Mouse (Mus musculus) heart, postnatal 4 days (tissue): Measurements from ENCODE around the gene Rnase2a. TPM values are rescaled to one million over a fixed set of nuclear protein-coding genes. Genes with fewer than 3 reads are reported as not detected.
"Not testable (repeated sequence)": the region's sequence is repeated elsewhere in the genome, so short reads cannot be mapped to it uniquely, and the experiment has no call there.

Experiments used
- DNase-seq: peaks from one replicate; pipeline ENCODE4 v3.0.0; 2021
- total RNA-seq, 2 experiments: library from RNA; stranded (reverse); gene quantifications; 2 replicates each; pipeline ENCODE4 v1.2.3; 2021

Rnase2a gene
- total RNA-seq = not detected

DNA sequence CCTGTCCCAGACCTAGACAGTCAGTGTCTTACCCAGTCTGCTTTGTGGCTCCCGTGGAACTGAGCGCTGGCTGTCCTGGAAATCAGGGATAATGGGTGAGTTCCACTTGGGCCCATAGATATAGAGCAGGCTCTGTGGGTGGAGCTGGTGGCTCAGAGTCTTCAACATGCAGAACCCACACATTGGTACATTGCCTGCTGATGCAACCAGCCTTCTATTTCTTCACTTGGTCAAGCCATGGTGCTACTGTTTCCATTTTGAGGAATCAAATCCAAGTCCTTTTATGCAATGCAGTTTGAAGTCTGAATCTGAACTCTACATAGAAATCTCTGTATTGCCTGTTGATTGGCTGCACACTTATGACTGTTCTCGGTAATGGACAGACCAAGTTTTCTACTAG, at the start of gene Rnase2a:
TSS of gene Rnase2a (minus strand) at position 72 of the 400 bp plus-strand sequence.
- no peak for DNase-seq

GRCm38 (mm10) chr14:51291505-51291904, 35.6 kb upstream of the Rnase2a start:
- DNase-seq = no peak

- not testable (repeated sequence) for DNase-seq
Observed at GRCm38 (mm10) chr14:51278515-51278914, 22.6 kb upstream of the Rnase2a start.

GRCm38 (mm10) chr14:51268677-51269076, 12.8 kb upstream of the Rnase2a start:
- DNase-seq = no peak

DNA sequence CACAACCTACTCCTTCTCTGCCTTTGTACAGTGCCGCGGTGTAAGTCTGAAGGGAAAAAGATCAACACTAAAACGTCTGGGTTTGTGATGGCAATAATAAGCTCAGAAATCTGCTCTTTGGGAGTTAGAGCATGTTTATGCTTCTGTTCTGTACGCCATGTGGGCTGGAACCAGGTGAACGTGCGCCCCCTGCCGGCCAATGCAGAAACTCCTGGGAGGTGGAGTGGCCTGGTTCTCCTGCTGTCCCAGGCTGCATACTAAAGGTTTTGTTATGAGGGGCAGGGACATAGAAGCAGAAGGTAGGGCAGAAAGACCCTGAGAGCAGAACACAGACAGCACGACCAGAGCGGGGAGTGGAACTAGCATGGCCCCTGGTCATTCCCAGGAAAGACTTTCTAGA, 10.2 kb upstream of the Rnase2a start:
- peak; percentile 89 for DNase-seq

DNA sequence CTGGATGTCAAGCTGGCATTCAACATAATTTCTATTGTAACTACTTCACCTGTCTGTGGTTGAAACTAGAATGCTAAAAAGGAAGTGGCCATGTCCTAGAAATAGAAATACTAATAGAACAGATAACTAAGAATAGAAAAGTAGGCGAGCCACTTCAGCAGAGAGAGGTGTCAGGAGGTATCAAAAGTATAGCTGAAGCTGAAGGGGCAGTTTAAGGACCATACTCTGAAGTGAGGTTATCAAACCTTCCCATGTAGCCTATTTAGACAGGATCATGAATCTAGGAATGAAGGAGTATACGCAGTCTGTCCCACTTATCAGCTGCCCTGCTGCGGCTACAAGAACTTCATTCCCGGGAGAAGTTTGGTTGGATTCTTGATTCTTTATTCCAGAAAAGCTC, 9.8 kb upstream of the Rnase2a start:
- DNase-seq = no peak

DNA sequence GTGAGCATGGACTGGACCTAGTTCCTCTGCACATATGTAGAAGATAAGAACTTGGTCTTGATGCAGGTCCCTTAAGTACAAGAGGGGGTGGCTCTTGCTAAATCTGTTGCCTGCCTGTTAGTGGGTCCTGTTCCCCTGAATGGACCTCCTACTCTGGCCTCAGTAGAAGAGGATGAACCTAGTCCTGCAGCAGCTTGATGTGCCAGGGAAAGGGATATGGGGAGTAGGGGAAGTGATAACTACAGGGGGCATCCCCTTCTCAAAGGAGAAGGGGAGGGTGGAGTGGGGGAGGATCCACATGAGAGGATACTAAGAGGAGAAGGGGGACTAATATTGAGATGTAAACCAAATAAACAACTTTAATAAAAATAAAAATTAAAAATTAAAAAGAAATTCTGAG, 6.5 kb upstream of the Rnase2a start:
- no peak for DNase-seq

- DNase-seq = no peak
Observed at GRCm38 (mm10) chr14:51259741-51260140, 3.8 kb upstream of the Rnase2a start.

GRCm38 (mm10) chr14:51253569-51253968, 2.3 kb downstream of the Rnase2a start:
- no peak for DNase-seq

GRCm38 (mm10) chr14:51252206-51252605, 3.7 kb downstream of the Rnase2a start:
- DNase-seq = not testable (repeated sequence)

DNA sequence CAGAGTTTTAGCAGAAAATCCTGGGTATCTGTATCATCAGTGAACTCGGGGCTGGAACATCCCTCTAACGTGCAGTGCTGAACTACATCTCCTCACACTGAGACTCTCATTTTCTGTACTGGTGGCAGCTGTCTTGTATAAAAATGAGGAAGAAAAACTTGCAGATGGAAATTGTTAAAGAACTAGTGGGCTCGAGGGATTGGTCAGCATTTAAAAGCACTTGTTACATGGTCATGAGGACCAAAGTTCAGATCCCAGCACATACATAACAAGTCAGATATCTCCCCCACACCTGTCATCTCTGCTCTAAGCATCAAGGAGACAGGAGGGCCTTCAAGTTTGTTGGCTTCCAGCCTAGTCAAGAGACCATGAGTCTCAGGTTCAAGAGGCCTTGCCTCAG, 5.6 kb downstream of the Rnase2a start:
- no peak for DNase-seq

- no peak for DNase-seq
Observed at GRCm38 (mm10) chr14:51247736-51248135, 8.2 kb downstream of the Rnase2a start.

DNA sequence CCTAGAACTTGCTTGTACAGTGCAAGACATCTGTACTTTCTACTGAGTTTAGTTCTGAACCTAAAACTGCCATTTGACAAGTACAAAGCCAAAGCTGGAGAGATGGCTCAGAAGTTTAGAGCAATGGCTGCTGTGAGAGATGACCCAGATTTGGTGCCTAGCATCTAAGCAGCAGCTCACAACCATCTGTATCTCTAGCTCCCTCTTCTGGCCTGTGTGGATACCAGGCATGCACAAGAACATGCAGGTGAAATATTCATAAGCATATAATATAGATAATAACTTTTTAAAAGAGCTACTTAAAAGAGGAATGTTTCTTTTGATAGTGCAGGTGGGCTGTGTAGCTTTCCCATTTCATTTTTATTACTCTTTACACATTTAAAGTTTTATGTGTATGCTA, 15.0 kb downstream of the Rnase2a start:
- peak; percentile 41 for DNase-seq

- DNase-seq = not testable (repeated sequence)
Observed at GRCm38 (mm10) chr14:51237488-51237887, 18.4 kb downstream of the Rnase2a start.

- not testable (repeated sequence) for DNase-seq
Observed at GRCm38 (mm10) chr14:51229657-51230056, 26.3 kb downstream of the Rnase2a start.

DNA sequence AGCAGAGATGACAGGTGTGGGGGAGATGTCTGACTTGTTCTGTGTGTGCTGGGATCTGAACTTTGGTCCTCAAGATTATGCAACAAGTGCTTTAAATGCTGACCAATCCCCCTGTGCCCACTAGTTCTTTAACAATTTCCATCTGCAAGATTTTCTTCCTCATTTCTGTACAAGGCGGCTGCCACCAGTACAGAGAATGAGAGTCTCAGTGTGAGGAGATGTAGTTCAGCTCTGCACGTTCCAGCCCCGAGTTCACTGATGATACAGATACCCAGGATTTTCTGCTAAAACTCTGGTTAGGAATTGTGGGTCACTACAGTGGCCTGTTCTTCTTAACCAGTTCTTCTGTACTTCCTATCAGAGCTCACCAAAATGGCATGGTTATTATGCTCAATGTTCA, 35.8 kb downstream of the Rnase2a start:
- DNase-seq = not testable (repeated sequence)

Other genes with a start within 250 kb of the Rnase2a start
- under 1 TPM in 1 of 2 experiments, not detected in 1; 0.17 TPM for gene Rnase10, start 248.4 kb downstream of the Rnase2a start, total RNA-seq
- not detected for gene Rnase9, start 214.2 kb downstream of the Rnase2a start, total RNA-seq
- gene Rnase11, start 205.9 kb downstream of the Rnase2a start, total RNA-seq = not detected
- gene Rnase12, start 198.5 kb downstream of the Rnase2a start, total RNA-seq = not detected
- not detected for gene Olfr750, start 181.7 kb downstream of the Rnase2a start, total RNA-seq
- gene Rnase4, start 165.0 kb downstream of the Rnase2a start, total RNA-seq = 10 to 100 TPM; 30.4 to 31.7 TPM
- 1 to 10 TPM; 2.2 to 3.3 TPM for gene Ang, start 165.0 kb downstream of the Rnase2a start, total RNA-seq
- not detected for gene Eddm3b, start 141.7 kb downstream of the Rnase2a start, total RNA-seq
- gene Rnase6, start 132.2 kb downstream of the Rnase2a start, total RNA-seq = under 1 TPM; 0.34 to 0.69 TPM
- under 1 TPM; 0.55 to 0.99 TPM for gene Rnase1, start 109.3 kb downstream of the Rnase2a start, total RNA-seq
- gene Rnase2b, start 93.9 kb downstream of the Rnase2a start, total RNA-seq = not detected
- not detected for gene Ang2, start 57.0 kb downstream of the Rnase2a start, total RNA-seq
- not detected for gene Ear14, start 52.7 kb downstream of the Rnase2a start, total RNA-seq
- gene Gm7247, start 105.6 kb upstream of the Rnase2a start, total RNA-seq = not detected
- gene Vmn2r88, start 154.7 kb upstream of the Rnase2a start, total RNA-seq = not detected
- not detected for gene Vmn2r89, start 195.7 kb upstream of the Rnase2a start, total RNA-seq